Mouse (Mus musculus) cerebellum, adult 2 months (tissue): ENCODE measurements around the gene Toe1.

ENCODE experiments used
- CTCF ChIP-seq: fragments of 200-500 bp; IDR thresholded peaks from 2 replicates; pipeline ENCODE4 v1.5.1; 2011; ENCODE audit warnings: low read depth, mild to moderate bottlenecking, control low read depth, low read length, moderate library complexity, borderline replicate concordance; ENCODE audit not compliant: insufficient read depth
- POLR2A ChIP-seq: fragments of 200-500 bp; IDR thresholded peaks from 2 replicates; pipeline ENCODE4 v1.6.1; 2011; ENCODE audit warnings: low read length, control low read depth, borderline replicate concordance; ENCODE audit not compliant: insufficient read depth

DNA sequence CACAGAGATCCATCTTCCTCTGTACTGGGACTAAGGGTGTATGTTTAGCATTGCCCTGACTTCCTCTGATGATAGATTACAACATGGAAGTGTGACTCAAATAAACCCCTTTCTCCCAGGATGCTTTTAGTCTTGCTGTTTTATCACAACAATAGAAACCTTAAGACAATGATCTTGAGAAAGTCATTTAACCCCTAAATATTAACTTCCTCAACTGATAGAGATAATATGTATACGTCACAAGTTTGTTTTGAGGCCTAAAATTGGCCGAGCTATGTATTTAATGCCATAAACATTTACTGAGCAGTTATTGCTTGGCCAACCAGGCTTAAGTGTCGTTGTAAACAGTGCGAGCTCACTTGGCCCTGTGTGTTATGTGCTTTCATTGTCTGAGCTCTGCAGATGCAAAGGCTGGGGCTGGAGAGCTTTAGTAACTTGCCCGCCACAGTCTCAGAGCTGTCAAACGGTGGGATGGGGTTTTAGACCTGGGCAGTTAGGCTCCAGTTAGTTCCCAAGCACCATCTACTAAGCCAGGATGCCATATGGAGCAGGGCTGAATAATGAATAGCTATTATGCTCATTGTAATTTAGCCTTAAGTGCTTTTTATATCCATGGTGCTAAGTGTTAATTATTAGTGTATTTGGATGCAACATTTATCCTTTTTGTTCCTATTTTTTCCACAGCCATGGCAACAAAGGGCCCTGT lies 22.1 kb upstream of the Toe1 start:
- no peak for TF ChIP-seq CTCF
- no peak for TF ChIP-seq POLR2A
